Mouse (Mus musculus) embryo, embryonic 11.5 days (tissue): Measurements from ENCODE around the gene Smad3.

Experiments used
- DNase-seq: peaks from one replicate; pipeline ENCODE4 v3.0.0-alpha.2; 2012; ENCODE audit warnings: low read depth, low spot score

Gene Smad3

GRCm38 (mm10) chr9:63699145-63699544, 58.6 kb downstream of the Smad3 start:
- no peak for DNase-seq

GRCm38 (mm10) chr9:63698320-63699045, 59.3 kb downstream of the Smad3 start:
- DNase-seq, result no peak

GRCm38 (mm10) chr9:63697606-63698005, 60.2 kb downstream of the Smad3 start:
- no peak for DNase-seq

GRCm38 (mm10) chr9:63696463-63697105, 61.2 kb downstream of the Smad3 start:
- no peak for DNase-seq

GRCm38 (mm10) chr9:63691960-63692359, 65.8 kb downstream of the Smad3 start:
- DNase-seq, result no peak

- DNase-seq, result no peak
Observed at GRCm38 (mm10) chr9:63690511-63690910, 67.3 kb downstream of the Smad3 start.

- DNase-seq, result no peak
Observed at GRCm38 (mm10) chr9:63687413-63688015, 70.3 kb downstream of the Smad3 start.

- no peak for DNase-seq
Observed at GRCm38 (mm10) chr9:63685352-63685751, 72.4 kb downstream of the Smad3 start.

- DNase-seq, result no peak
Observed at GRCm38 (mm10) chr9:63684277-63684676, 73.5 kb downstream of the Smad3 start.

- DNase-seq, result no peak
Observed at GRCm38 (mm10) chr9:63682943-63683342, 74.9 kb downstream of the Smad3 start.

- DNase-seq, result no peak
Observed at GRCm38 (mm10) chr9:63682301-63682700, 75.5 kb downstream of the Smad3 start.

- DNase-seq, result no peak
Observed at GRCm38 (mm10) chr9:63678076-63678475, 79.7 kb downstream of the Smad3 start.

GRCm38 (mm10) chr9:63677621-63678020, 80.2 kb downstream of the Smad3 start:
- no peak for DNase-seq

GRCm38 (mm10) chr9:63674613-63675012, 83.2 kb downstream of the Smad3 start:
- no peak for DNase-seq

- no peak for DNase-seq
Observed at GRCm38 (mm10) chr9:63673494-63673805, 84.3 kb downstream of the Smad3 start.

GRCm38 (mm10) chr9:63672797-63673493, 84.8 kb downstream of the Smad3 start:
- no peak for DNase-seq

GRCm38 (mm10) chr9:63669816-63670215, 88.0 kb downstream of the Smad3 start:
- no peak for DNase-seq

GRCm38 (mm10) chr9:63668621-63669020, 89.2 kb downstream of the Smad3 start:
- no peak for DNase-seq

GRCm38 (mm10) chr9:63667373-63667724, 90.4 kb downstream of the Smad3 start:
- DNase-seq, result no peak

- no peak for DNase-seq
Observed at GRCm38 (mm10) chr9:63666612-63667372, 91.0 kb downstream of the Smad3 start.

- DNase-seq, result no peak
Observed at GRCm38 (mm10) chr9:63664792-63665646, 92.8 kb downstream of the Smad3 start.
